Mouse (Mus musculus) frontal cortex, postnatal 36 days (tissue): ENCODE data around the gene Col16a1.
A peak's percentile ranks its signal among the peaks of the same experiment; 100 is the strongest.

Experiments
- DNase-seq, 2 experiments: peaks; one replicate each; pipeline ENCODE4 v3.0.0; 2022; ENCODE audit warnings: low spot score in 2 of 2

The Col16a1 gene

DNA sequence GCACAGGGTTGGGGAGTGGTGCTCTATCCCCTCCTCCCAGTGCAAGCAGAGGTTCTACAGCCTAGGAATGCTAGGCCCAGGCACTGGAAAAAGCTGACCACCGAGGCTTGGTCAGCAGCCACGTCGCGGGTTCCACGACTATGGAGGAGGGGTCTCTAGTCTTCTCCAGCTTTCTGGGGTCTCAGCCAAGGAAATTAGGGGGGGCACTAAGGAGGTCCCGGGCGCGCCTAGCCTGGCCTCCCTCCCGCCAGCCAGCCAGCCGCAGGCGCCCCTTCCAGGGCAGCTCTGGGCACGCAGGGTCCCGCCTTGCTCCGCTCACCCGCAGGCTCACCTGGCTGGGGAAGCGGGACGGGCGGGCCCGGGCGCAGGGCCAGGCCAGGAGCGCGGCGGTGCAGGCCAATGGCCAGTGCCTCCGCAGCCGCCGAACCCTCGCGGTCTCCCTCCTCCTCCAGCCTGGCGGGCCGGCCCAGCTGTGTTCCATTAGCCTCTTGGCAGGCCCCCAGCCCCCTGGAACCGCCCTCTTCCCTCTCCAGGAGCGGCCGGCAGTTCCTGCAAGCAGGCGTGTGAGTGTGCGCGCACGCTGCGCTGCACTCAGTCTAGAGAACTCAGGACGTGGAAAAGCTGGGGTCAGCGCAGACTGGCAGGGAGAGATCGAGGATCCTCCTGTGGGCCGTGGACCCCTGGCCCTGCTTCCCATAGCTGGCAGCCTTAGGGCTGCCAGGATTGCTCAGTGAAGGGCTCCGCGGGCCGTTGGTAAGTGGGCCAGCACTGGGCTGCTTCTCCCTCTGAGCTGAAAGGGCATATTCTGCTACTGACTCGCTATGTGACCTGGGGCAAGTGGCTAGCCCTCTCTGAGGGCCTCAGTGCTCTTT lies at the start of gene Col16a1:
Col16a1 (plus strand) TSS at position 510 of the 872 bp plus-strand sequence.
- peak; percentile 69 for DNase-seq

DNA sequence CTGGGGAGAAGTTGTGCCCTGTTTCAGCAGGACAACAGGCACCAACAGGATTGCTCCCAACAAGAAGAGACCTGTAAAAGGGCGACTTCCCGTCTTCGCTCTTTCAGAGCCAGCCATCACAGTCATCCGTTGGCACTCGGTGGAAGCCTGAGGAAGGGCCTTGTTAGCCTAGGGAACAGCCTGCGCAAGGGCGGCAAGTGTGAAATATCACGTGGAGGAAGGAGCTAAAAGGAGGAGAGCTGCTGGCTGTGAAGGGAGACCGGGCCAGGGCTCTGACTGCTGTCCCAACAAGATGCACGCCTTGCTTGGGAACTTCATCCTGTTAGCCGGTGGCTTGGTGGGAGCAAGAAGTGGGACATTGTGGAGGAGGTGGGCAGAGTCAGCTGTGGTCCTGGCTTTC lies 49.5 kb upstream of the Col16a1 start:
- DNase-seq, result peak; percentile 74 to 78

GRCm38 (mm10) chr4:130001710-130002109 lies 45.9 kb upstream of the Col16a1 start:
- DNase-seq, result no peak

- peak; percentile 71 to 77 for DNase-seq
Measured at GRCm38 (mm10) chr4:130002157-130002556, 45.5 kb upstream of the Col16a1 start.

DNA sequence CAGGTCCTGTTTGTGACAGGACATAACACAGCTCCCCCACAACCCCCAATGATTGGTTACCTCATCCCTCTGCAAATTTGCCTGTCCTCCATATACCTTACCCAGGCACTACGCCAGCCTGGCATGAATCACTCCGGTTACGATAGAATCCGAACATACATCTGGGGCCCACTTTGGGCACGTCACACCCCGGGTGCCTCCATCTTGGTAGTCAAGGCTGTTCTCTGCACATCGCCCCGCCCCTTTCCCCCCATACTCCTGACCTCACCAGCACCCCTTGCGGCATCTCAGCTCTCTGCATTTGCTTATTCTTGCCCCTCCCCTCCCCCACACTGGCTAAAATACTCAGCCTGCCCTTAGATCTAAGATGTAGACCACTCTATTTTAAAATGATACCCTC lies 42.0 kb upstream of the Col16a1 start:
- DNase-seq, result no peak

- DNase-seq, result no peak
Measured at GRCm38 (mm10) chr4:130006533-130006932, 41.1 kb upstream of the Col16a1 start.

DNA sequence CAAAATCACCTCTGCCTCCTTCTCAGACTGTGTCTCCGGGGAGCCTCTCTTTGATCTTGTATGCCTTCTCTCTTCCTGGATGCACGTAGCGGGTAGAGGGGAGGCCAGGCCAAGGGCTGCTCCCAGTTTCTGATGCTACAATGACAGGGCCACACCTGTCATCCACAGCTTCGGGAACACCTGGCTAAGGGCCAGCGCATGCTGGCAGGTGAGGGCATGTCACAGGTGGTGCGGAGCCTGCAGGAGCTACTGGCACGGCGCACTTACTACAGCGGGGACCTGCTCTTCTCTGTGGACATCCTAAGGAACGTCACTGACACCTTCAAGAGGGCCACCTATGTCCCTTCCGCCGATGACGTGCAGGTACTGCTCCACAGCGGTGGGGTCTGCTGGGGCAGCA lies 38.6 kb upstream of the Col16a1 start:
- no peak for DNase-seq

GRCm38 (mm10) chr4:130010723-130011122 lies 36.9 kb upstream of the Col16a1 start:
- DNase-seq, result no peak

GRCm38 (mm10) chr4:130012234-130012633 lies 35.4 kb upstream of the Col16a1 start:
- DNase-seq, result no peak

DNA sequence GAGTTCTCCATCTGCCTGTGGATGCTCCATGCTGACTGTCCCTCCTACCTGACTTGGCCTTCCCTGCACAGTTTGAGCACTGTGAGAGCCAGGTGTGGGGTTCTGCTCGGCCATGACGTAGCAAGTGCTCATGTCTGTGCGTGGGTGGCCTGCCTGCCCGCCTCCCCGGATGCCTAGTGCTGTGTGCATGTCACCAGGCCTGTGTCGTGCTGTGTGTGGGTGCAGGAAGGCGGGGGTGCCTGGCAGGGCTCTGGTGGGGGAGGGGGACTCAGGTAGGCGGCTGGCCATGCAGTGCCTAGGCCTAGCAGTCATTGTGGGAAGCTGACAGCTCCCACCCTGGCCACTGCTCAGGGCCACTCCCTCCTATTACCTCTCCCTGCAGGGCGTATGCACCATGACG lies 34.5 kb upstream of the Col16a1 start:
- peak; percentile 74 to 82 for DNase-seq

DNA sequence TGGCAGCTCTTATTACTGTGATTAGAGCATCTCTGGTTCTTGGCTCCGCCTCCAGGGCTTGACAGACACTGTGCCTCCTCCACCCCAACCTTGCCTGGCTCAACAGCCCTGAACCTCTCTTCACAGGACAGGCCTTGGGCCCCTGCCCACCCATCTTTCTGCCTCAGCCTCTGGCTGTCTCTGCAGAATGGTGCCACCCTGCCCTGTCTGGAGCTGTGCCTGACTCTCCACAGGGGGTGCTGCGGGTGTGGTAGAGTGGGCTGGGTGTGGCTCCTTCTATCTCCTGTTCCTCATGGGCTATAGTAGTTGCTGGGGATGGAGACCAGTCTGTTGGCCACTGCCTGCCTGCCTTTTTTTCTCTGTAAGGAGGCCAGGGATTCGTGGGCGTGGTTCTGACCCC lies 31.6 kb upstream of the Col16a1 start:
- no peak for DNase-seq

DNA sequence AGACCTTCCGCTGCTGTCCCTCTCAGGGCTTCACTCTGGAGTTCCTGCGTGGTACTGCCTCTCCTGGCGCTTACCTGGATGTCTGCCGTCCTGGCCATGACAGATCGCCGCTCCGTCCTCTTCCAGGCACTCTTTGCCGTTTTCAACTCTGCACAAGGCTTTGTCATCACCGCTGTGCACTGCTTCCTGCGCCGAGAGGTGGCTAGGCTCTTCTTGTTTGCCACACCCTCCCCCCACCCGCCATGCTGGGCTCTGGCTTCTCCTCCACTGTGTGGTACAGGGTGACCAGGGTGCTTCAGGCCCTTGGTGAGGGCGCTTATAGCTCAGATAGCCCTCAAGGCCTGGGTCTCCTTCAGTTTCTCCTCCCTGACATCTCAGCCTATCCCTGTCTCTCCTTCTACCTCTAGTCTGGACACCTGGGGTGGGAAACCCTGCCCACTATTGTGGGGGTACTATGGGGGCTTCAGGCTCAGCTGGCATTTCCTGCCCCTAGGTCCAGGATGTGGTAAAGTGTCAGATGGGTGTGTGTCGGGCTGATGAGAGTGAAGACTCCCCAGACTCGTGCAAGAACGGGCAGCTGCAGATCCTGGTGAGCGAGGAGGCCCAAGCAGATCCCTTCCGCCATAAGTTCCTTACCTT lies 30.5 kb upstream of the Col16a1 start:
- no peak for DNase-seq

DNA sequence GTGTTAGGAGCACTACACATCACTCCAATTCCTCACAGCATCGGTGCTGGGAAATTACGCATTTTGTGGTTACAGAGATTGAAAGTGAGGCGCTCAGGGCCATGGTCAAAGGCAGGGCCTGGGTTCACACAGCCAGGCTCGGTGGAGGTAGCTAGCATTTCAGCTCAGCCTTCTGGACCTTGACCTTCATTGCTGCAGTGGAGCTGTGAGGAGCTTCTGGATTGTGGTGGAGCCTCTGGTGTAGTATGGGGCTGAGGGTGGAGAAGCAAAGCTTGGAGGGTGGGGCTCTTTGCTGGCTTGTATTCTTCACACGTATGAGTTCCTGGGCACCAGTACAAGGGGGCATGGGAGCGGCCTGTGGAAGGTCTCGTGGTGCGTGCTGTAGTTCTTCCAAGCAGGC lies 24.7 kb upstream of the Col16a1 start:
- DNase-seq, result no peak

DNA sequence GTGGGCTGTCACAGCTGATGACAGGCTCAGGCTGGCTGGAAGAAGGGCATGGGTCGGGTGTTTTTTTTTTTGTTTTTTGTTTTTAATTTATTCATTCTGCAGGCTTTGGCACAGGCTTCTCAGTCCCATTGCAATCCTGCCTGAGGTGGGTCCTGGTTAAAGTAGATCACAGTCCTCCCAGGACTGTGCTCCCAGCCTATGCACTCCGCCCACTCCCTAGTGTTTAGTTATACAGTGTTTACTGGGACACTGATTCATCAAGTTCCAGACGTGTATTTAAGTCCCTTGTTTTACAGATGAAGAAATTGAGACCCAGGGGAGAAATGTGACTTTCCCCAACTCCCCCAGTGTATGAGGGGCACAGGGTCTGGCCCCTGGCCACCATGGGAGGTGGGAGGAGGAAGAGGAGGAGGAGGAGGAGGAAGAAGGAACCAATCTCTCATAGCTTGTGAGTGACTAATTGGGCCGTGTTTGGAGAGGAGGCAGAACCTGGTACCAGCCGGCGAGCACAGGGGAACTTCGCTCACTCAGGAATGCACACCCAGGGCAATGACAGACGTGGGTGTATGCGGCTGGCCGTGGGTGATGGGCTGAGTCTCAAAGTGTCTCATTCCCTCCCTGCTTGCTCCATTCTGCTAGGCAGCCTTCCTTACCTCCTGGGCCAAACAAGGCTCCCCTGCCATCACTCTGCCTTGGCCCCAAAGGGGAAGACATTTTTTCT lies 24.0 kb upstream of the Col16a1 start:
- DNase-seq, result peak; percentile 65

- DNase-seq, result no peak
Measured at GRCm38 (mm10) chr4:130025544-130025943, 22.1 kb upstream of the Col16a1 start.

DNA sequence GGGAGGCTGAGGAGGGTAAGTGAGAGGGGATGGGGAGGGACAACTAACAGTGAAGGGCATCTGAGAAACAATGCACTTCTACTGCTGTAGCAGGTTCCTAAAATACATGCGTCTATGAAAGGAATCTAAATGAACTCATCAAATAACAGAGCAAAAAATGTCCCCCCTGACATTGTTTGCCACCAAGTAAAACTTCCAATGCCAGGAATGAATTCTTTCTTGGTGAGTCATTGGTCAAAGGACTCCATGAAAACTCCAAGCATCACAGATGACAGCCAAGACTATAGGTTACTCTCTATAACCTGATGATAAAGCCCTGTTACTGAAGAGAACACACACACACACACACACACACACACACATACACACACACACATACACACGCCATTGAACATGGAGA lies 16.5 kb upstream of the Col16a1 start:
- no peak for DNase-seq

GRCm38 (mm10) chr4:130033496-130033895 lies 14.1 kb upstream of the Col16a1 start:
- DNase-seq, result no peak

GRCm38 (mm10) chr4:130036112-130036511 lies 11.5 kb upstream of the Col16a1 start:
- peak; percentile 64 to 68 for DNase-seq

GRCm38 (mm10) chr4:130036573-130037401 lies 10.9 kb upstream of the Col16a1 start:
- DNase-seq, result peak; percentile 64 to 79

GRCm38 (mm10) chr4:130039351-130039750 lies 8.3 kb upstream of the Col16a1 start:
- DNase-seq, result no peak

DNA sequence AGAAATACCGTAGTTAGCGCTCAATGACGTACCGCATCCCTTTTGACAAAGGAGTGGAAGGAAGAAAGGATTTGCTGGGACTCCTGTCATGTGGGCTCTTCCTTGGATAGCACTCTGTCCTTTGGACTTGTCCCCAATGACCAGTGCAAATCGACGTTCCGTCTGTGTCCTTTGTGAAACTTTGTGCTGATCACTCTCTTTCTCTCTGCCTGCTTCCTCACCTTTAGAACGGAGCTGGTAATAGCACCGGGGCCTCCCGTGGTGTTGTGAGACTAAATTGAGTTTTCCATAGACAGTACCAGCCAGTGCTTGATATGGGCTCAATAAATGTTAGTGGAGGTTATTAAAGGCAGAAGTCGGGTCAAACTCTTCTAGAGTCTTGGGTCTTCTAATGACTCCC lies 6.6 kb upstream of the Col16a1 start:
- no peak for DNase-seq

DNA sequence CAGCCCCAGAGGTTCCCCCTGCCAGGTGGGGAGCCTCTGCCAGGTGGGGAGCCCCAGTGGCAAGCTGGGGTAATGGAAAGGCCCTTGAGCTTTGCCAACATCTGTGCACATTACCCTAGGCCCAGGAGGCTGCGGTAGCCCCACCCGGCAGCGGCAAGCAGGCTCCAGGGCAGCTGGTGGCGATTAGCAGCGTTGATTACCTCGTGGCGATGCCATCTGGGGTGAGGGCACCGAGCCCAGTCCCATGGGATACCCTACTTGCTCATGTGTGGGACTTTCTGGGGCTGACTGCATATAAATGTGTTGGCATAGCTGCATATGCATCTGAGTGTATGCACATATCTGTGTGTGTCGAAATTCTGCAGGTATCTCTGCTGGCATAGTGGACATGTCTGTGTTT lies 3.4 kb upstream of the Col16a1 start:
- no peak for DNase-seq
